8 mouse cellular contexts compared by ENCODE assay signal in the genomic region with DNA sequence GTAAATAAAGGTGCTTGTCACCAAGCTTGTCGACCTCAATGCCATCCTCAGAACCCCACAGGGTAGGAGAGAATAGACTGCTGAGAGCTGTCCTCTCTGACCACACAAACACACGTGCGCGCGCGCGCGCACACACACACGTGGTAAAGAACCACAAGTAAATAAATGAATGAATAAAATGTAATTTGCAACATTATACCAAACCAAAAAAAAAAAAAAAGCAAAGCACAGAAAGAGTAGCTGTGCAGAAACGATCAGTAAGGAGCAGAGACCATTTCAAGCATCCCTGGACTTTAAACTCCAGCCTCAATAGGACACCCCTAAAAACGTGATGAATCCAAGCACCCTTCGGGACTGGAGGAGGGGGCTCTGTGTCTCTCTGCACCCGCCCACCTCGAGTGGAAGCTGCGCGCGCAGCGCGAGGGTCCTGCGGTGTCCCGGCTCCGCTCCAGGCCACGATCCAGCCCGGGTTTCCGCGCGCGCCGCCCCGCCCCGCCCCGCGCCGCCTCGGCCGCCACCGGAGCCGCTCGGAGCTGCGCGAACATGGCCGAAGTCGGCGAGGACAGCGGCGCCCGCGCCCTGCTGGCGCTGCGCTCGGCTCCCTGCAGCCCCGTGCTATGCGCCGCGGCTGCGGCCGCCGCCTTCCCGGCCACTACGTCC. TPM values are rescaled to one million over a fixed set of nuclear protein-coding genes. Genes with fewer than 3 reads are reported as not detected.
DNase-seq lines count a peak whose midpoint lies in the region; ATAC-seq lines count a peak whose summit lies in the region.

Gene Foxk1 (plus strand): TSS at position 517 of the 660 bp plus-strand sequence.

- no peaks in the 10 kb centered on the region for H3K9me3 ChIP-seq in embryonic facial prominence, embryonic 11.5 days (replicated peaks; ENCODE audit: control insufficient read depth, low read length)
- H3K9me3 ChIP-seq in midbrain, embryonic 11.5 days (ENCODE audit: control insufficient read depth, low read length): no peaks in the 10 kb centered on the region

- DNase-seq in 3134 (ENCODE audit: extremely low read depth, insufficient read length, low spot score): peak; percentile 76
- DNase-seq in adrenal gland, postnatal 25 days: peak; percentile 94
- DNase-seq in embryonic facial prominence, embryonic 11.5 days (ENCODE audit: low spot score): peak; percentile 95
- DNase-seq in heart, adult 11 months: peak; percentile 100
- DNase-seq in kidney, adult 11 months: peak; percentile 90
- DNase-seq in left cerebral cortex, postnatal 4 days: peak; percentile 98
- peak; percentile 100 for DNase-seq in midbrain, embryonic 11.5 days (ENCODE audit: low spot score, missing footprints)
- peak; percentile 100 for DNase-seq in right cerebral cortex, postnatal 4 days

- peak; percentile 85 for ATAC-seq in embryonic facial prominence, embryonic 11.5 days (replicated peaks; ENCODE audit: insufficient number of reproducible peaks, low FRiP score, low TSS enrichment, low read depth)
- peak; percentile 87 for ATAC-seq in midbrain, embryonic 11.5 days (ENCODE audit: low FRiP score)

- H3K9ac ChIP-seq in embryonic facial prominence, embryonic 11.5 days (replicated peaks; ENCODE audit: low read length): peak within 1 kb of the TSS; percentile 94
- peak within 1 kb of the TSS; percentile 95 for H3K9ac ChIP-seq in midbrain, embryonic 11.5 days (ENCODE audit: low read length)

- H3K36me3 ChIP-seq in embryonic facial prominence, embryonic 11.5 days (replicated peaks; ENCODE audit: control insufficient read depth, insufficient read depth, low read depth, low read length): no peaks in the 10 kb centered on the region
- no peaks in the 10 kb centered on the region for H3K36me3 ChIP-seq in midbrain, embryonic 11.5 days (ENCODE audit: control insufficient read depth, insufficient read depth, low read length)

- peak within 1 kb of the TSS; percentile 81 for H3K4me2 ChIP-seq in embryonic facial prominence, embryonic 11.5 days (ENCODE audit: low read depth, low read length)
- peak within 1 kb of the TSS; percentile 89 for H3K4me2 ChIP-seq in midbrain, embryonic 11.5 days

- peak within 1 kb of the TSS; percentile 98 for H3K4me3 ChIP-seq in embryonic facial prominence, embryonic 11.5 days (ENCODE audit: low read depth, low read length)
- peak within 1 kb of the TSS; percentile 98 for H3K4me3 ChIP-seq in midbrain, embryonic 11.5 days (ENCODE audit: low read depth, low read length)

- H3K4me1 ChIP-seq in embryonic facial prominence, embryonic 11.5 days (ENCODE audit: control insufficient read depth, insufficient read depth, low read length): peaks cover 4% of the 10 kb centered on the region
- H3K4me1 ChIP-seq in midbrain, embryonic 11.5 days (ENCODE audit: control insufficient read depth, insufficient read depth, low read length): peaks cover 29% of the 10 kb centered on the region

- no peaks in the 10 kb centered on the region for H3K27me3 ChIP-seq in embryonic facial prominence, embryonic 11.5 days (ENCODE audit: control insufficient read depth, insufficient read depth, low read length)
- no peaks in the 10 kb centered on the region for H3K27me3 ChIP-seq in midbrain, embryonic 11.5 days (ENCODE audit: control insufficient read depth, insufficient read depth, low read length)

- under 1% methylated on average over 34 of the region's 60 CpGs for WGBS in embryonic facial prominence, embryonic 11.5 days
- under 1% methylated on average over 44 of the region's 60 CpGs for WGBS in midbrain, embryonic 11.5 days

- intact Hi-C loops in left cerebral cortex, postnatal 4 days (cut with DNase I): loop anchor here (5.0 kb wide), 1 partner anchor 34 kb away; no protein-coding TSS in a partner anchor

- peak within 1 kb of the TSS; percentile 68 for H3K27ac ChIP-seq in embryonic facial prominence, embryonic 11.5 days (replicated peaks; ENCODE audit: low read depth, low read length)
- H3K27ac ChIP-seq in midbrain, embryonic 11.5 days (ENCODE audit: low read depth, low read length): peak within 1 kb of the TSS; percentile 67

RNA-seq across cellular contexts. Expression of gene Foxk1, which starts in this region (rescaled TPM):
- total RNA-seq in adrenal gland, postnatal 25 days (2021): 24.2 and 27.3 TPM in 2 replicates
- 2.9 and 3.4 TPM in 2 replicates for polyA plus RNA-seq in embryonic facial prominence, embryonic 11.5 days (2014; fragmentation: Nextera tagmentation; extraction: Ambion mirVana)
- total RNA-seq in left cerebral cortex, postnatal 4 days (2021): 10 to 100 TPM; 34.5 to 35.6 TPM
- polyA plus RNA-seq in midbrain, embryonic 11.5 days (2014; fragmentation: Nextera tagmentation; extraction: Ambion mirVana): 4.0 and 4.2 TPM in 2 replicates

Comparison
In these comparisons a context has a peak if more than half of its experiments do, and no peak if none do; other contexts are left out.
1. Peak in every context shown above with its lines: DNase-seq, ATAC-seq, H3K4me3 ChIP-seq and H3K27ac ChIP-seq.